Mouse (Mus musculus) ES-E14 (cell line): ENCODE measurements at regions not wholly inside any gene's neighbourhood (a gene's known extent, or its start where the extent isn't known, plus 50 kb on each side); places are given as distances from the start of the nearest gene placed in this dataset.

ENCODE experiments used
- CHD2 ChIP-seq: IDR thresholded peaks from 2 replicates; pipeline ENCODE4 v1.6.1; 2014; ENCODE audit warnings: mild to moderate bottlenecking, low read depth, low read length, inconsistent platforms
- HCFC1 ChIP-seq: IDR thresholded peaks from 2 replicates; pipeline ENCODE4 v1.6.1; 2012; ENCODE audit warnings: low read length, inconsistent platforms, borderline replicate concordance; ENCODE audit not compliant: insufficient read depth
- MAFK ChIP-seq: IDR thresholded peaks from 2 replicates; pipeline ENCODE4 v1.6.1; 2014; ENCODE audit warnings: mild to moderate bottlenecking, low read depth, low read length, inconsistent platforms; ENCODE audit not compliant: insufficient read depth
- ZC3H11A ChIP-seq: IDR thresholded peaks from 2 replicates; pipeline ENCODE4 v1.6.1; 2012; ENCODE audit warnings: low read depth, mild to moderate bottlenecking, inconsistent platforms, low read length, borderline replicate concordance
- ZNF384 ChIP-seq: IDR thresholded peaks from 2 replicates; pipeline ENCODE4 v1.6.1; 2012; ENCODE audit warnings: low read depth, low read length, inconsistent platforms

DNA sequence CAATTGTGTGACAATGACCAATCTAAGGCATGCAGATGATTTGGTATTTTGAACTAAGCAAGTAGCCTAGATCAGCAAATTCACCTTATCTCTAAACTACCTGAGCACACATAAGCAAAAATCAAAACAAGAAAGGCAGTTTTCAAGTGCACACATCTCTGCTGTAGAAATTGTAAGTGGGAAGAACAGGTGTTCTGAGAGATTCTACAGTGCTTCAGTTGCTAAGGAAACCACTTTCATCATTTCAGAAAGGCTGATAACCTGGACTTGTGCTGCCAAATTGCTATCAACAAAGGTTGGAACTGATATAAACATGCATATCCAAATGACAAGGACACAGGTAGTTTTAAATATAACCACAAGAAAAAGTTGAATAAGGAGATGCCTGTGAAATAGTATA, 322.4 kb upstream of the Cdh9 start:
- TF ChIP-seq ZC3H11A, result no peak
- no peak for TF ChIP-seq HCFC1
- no peak for TF ChIP-seq CHD2
- TF ChIP-seq ZNF384, result no peak
- TF ChIP-seq MAFK, result no peak
